Mouse (Mus musculus): Measurements from ENCODE around the gene Map9. TPM values are rescaled to one million over a fixed set of nuclear protein-coding genes. Genes with fewer than 3 reads are reported as not detected.

Gene Map9
- polyA plus RNA-seq, 2 experiments = 0.05 to 0.08 TPM

DNA sequence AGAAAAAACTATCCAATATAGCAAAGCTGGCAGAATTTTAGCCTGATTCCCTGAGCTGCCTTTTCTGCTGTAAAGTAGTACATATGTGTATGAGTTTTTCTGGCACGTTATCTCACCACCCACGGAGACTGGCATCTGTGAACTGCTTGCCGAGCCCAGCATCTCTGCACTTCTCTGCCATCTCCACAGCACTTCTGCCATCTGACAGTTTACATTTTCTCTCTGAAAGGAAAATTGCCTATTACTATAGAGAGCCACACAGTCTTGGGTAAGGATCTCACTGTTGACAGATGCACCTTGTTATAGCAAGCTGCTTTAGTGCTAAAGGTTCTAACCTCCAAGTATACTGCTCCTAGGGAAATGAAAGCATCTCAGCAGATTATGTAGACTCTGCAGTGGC lies 48.5 kb downstream of the Map9 start:
- Histone ChIP-seq H3K4me3 (ENCODE audit: insufficient read depth in 1 of 2, low read depth in 2 of 2, low read length in 2 of 2) (no peak overlapping the region), H3K4me2 (ENCODE audit: low read depth) (no peak overlapping the region), H3K9me3 (ENCODE audit: control insufficient read depth, low read length) (no peaks in the 10 kb centered on the region), H3K9ac (replicated peaks) (no peak overlapping the region), H3K27me3 (ENCODE audit: control insufficient read depth, insufficient read depth, low read length) (no peaks in the 10 kb centered on the region), H3K36me3 (replicated peaks; ENCODE audit: control insufficient read depth, insufficient read depth, low read depth) (no peaks in the 10 kb centered on the region), H3K4me1 (replicated peaks; ENCODE audit: control insufficient read depth in 2 of 2, insufficient read depth in 2 of 2, low read length in 1 of 2) (no peaks in the 10 kb centered on the region), H3K27ac (no peak overlapping the region)
- 72% methylated on average over 3 of the region's 3 CpGs for WGBS (ENCODE audit: insufficient replicate concordance)
- ATAC-seq (ENCODE audit: insufficient read depth) = no peak
- DNase-seq (ENCODE audit: low read depth in 3 of 3, low spot score in 3 of 3) = no peak
- TF ChIP-seq CTCF (IDR thresholded peaks at IDR 0.05; ENCODE audit: low read depth) (no peak), EP300 (IDR thresholded peaks at IDR 0.05; ENCODE audit: low read depth) (no peak)

DNA sequence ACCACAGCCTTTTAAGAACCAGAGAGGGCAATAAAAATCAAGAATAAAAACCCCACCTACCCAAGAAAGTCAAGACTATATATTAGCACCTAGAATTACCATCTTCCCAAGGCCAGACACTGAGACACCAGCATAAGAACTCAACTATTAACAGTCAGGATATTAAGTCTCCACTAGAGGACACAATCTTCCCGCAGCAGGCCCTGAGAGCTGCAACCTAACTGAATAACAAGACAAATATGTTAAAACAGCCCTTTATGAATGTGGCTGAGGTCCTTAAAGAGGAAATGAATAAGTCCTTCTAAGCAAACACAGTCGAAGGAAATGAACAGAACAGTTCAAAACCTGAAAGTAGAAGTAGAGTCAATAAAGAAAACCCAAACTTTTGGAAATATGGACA lies 49.6 kb downstream of the Map9 start:
- Histone ChIP-seq H3K9me3 (ENCODE audit: control insufficient read depth, low read length) (no peaks in the 10 kb centered on the region), H3K4me3 (ENCODE audit: insufficient read depth in 1 of 2, low read depth in 2 of 2, low read length in 2 of 2) (no peak overlapping the region), H3K36me3 (replicated peaks; ENCODE audit: control insufficient read depth, insufficient read depth, low read depth) (no peaks in the 10 kb centered on the region), H3K4me2 (ENCODE audit: low read depth) (no peak overlapping the region), H3K27me3 (ENCODE audit: control insufficient read depth, insufficient read depth, low read length) (no peaks in the 10 kb centered on the region), H3K9ac (replicated peaks) (no peak overlapping the region), H3K27ac (no peak overlapping the region), H3K4me1 (replicated peaks; ENCODE audit: control insufficient read depth in 2 of 2, insufficient read depth in 2 of 2, low read length in 1 of 2) (no peaks in the 10 kb centered on the region)
- WGBS (ENCODE audit: insufficient replicate concordance) = 31% methylated on average over 2 of the region's 2 CpGs
- ATAC-seq (ENCODE audit: insufficient read depth) (no peak), DNase-seq (ENCODE audit: low read depth in 3 of 3, low spot score in 3 of 3) (no peak)
- TF ChIP-seq EP300 (IDR thresholded peaks at IDR 0.05; ENCODE audit: low read depth) (no peak), CTCF (IDR thresholded peaks at IDR 0.05; ENCODE audit: low read depth) (no peak)

- ATAC-seq (ENCODE audit: insufficient read depth) (no peak), DNase-seq (ENCODE audit: low read depth in 3 of 3, low spot score in 3 of 3) (peak in 2 of 3 experiments; percentile 1)
- Histone ChIP-seq H3K36me3 (replicated peaks; ENCODE audit: control insufficient read depth, insufficient read depth, low read depth) (no peaks in the 10 kb centered on the region), H3K4me3 (ENCODE audit: insufficient read depth in 1 of 2, low read depth in 2 of 2, low read length in 2 of 2) (no peak overlapping the region), H3K4me2 (ENCODE audit: low read depth) (no peak overlapping the region), H3K27me3 (ENCODE audit: control insufficient read depth, insufficient read depth, low read length) (no peaks in the 10 kb centered on the region), H3K9ac (replicated peaks) (no peak overlapping the region), H3K4me1 (replicated peaks; ENCODE audit: control insufficient read depth in 2 of 2, insufficient read depth in 2 of 2, low read length in 1 of 2) (no peaks in the 10 kb centered on the region), H3K9me3 (ENCODE audit: control insufficient read depth, low read length) (no peaks in the 10 kb centered on the region), H3K27ac (no peak overlapping the region)
- TF ChIP-seq CTCF (IDR thresholded peaks at IDR 0.05; ENCODE audit: low read depth) = no peak
- TF ChIP-seq EP300 (IDR thresholded peaks at IDR 0.05; ENCODE audit: low read depth) = no peak
Measured at GRCm38 (mm10) chr3:82412397-82412796, 54.6 kb downstream of the Map9 start.

- TF ChIP-seq CTCF (IDR thresholded peaks at IDR 0.05; ENCODE audit: low read depth) (no peak), EP300 (IDR thresholded peaks at IDR 0.05; ENCODE audit: low read depth) (no peak)
- no peak for DNase-seq (ENCODE audit: low read depth in 3 of 3, low spot score in 3 of 3)
Measured at GRCm38 (mm10) chr3:82417958-82418357, 60.1 kb downstream of the Map9 start.

DNA sequence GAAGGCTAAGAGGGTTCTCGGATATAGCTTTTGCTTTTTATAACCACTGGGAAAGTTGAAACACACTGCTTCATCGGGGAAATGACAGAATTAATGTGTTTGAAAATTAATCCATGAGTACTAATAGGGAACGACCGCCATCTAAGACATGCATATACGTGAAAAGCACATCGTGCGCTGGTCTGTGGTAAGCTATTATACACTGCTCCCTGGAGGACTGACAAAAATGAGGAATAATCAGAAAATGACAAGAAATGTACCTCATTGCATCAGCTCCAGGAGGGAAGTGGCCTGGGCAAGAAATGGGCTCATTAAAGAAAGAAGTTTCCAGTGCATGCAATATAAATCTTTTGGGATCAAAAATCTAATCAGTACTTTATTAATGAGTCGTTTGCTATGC lies 77.5 kb downstream of the Map9 start:
- H3K9me3 ChIP-seq (ENCODE audit: control insufficient read depth, low read length) = no peaks in the 10 kb centered on the region
- DNase-seq (ENCODE audit: low read depth in 3 of 3, low spot score in 3 of 3) (no peak), ATAC-seq (ENCODE audit: insufficient read depth) (no peak)
- H3K4me3 ChIP-seq (ENCODE audit: insufficient read depth in 1 of 2, low read depth in 2 of 2, low read length in 2 of 2) = no peak overlapping the region
- no peak overlapping the region for H3K4me2 ChIP-seq (ENCODE audit: low read depth)
- H3K36me3 ChIP-seq (replicated peaks; ENCODE audit: control insufficient read depth, insufficient read depth, low read depth) = no peaks in the 10 kb centered on the region
- no peaks in the 10 kb centered on the region for H3K27me3 ChIP-seq (ENCODE audit: control insufficient read depth, insufficient read depth, low read length)
- H3K27ac ChIP-seq = no peak overlapping the region
- TF ChIP-seq EP300 (IDR thresholded peaks at IDR 0.05; ENCODE audit: low read depth) (no peak), CTCF (IDR thresholded peaks at IDR 0.05; ENCODE audit: low read depth) (no peak)
- no peaks in the 10 kb centered on the region for H3K4me1 ChIP-seq (replicated peaks; ENCODE audit: control insufficient read depth in 2 of 2, insufficient read depth in 2 of 2, low read length in 1 of 2)
- 66% methylated on average over 8 of the region's 8 CpGs for WGBS (ENCODE audit: insufficient replicate concordance)
- no peak overlapping the region for H3K9ac ChIP-seq (replicated peaks)

More at GRCm38 (mm10) chr3:82417958-82418357, 60.1 kb downstream of the Map9 start:
- Histone ChIP-seq H3K27me3 (ENCODE audit: control insufficient read depth, insufficient read depth, low read length) (no peaks in the 10 kb centered on the region), H3K9ac (replicated peaks) (no peak overlapping the region), H3K4me2 (ENCODE audit: low read depth) (no peak overlapping the region), H3K36me3 (replicated peaks; ENCODE audit: control insufficient read depth, insufficient read depth, low read depth) (no peaks in the 10 kb centered on the region), H3K4me3 (ENCODE audit: insufficient read depth in 1 of 2, low read depth in 2 of 2, low read length in 2 of 2) (no peak overlapping the region), H3K27ac (no peak overlapping the region), H3K4me1 (replicated peaks; ENCODE audit: control insufficient read depth in 2 of 2, insufficient read depth in 2 of 2, low read length in 1 of 2) (no peaks in the 10 kb centered on the region), H3K9me3 (ENCODE audit: control insufficient read depth, low read length) (no peaks in the 10 kb centered on the region)
- ATAC-seq (ENCODE audit: insufficient read depth) = no peak
- 71% methylated on average over 3 of the region's 3 CpGs for WGBS (ENCODE audit: insufficient replicate concordance)

Data from liver, embryonic 14.5 days (tissue).